Mouse (Mus musculus) lung, embryonic 15.5 days (tissue): ENCODE measurements at regions not wholly inside any gene's neighbourhood (a gene's known extent, or its start where the extent isn't known, plus 50 kb on each side); places are given as distances from the start of the nearest gene placed in this dataset.
"Not testable (repeated sequence)": the region's sequence is repeated elsewhere in the genome, so short reads cannot be mapped to it uniquely, and the experiment has no call there.

Source experiments
- ATAC-seq: fragments of 200-750 bp; cut with Nextera tagmentation; 2 replicates; pipeline ENCODE4 v1.8.0; 2017; ENCODE audit warnings: moderate number of reproducible peaks, borderline replicate concordance; ENCODE audit not compliant: low FRiP score, low TSS enrichment; ENCODE audit errors: extremely low read depth
- H3K27ac ChIP-seq: fragments of 300-500 bp; sonication (generic); 2 replicates; pipeline ENCODE4 v1.5.1; 2015; ENCODE audit warnings: moderate library complexity, mild to moderate bottlenecking, inconsistent platforms
- H3K27me3 ChIP-seq: fragments of 300-500 bp; sonication (generic); 2 replicates; pipeline ENCODE4 v1.6.1; 2015; ENCODE audit warnings: inconsistent platforms
- H3K36me3 ChIP-seq: fragments of 300-500 bp; sonication (generic); 2 replicates; pipeline ENCODE4 v1.6.1; 2015; ENCODE audit warnings: inconsistent platforms
- H3K4me1 ChIP-seq: fragments of 300-500 bp; sonication (generic); 2 replicates; pipeline ENCODE4 v1.6.1; 2015; ENCODE audit warnings: inconsistent platforms
- H3K4me2 ChIP-seq: fragments of 300-500 bp; sonication (generic); 2 replicates; pipeline ENCODE4 v1.6.1; 2015; ENCODE audit warnings: inconsistent platforms, mild to moderate bottlenecking, moderate library complexity
- H3K4me3 ChIP-seq: fragments of 300-500 bp; sonication (generic); 2 replicates; pipeline ENCODE4 v1.5.1; 2015; ENCODE audit warnings: mild to moderate bottlenecking, inconsistent platforms
- H3K9ac ChIP-seq: fragments of 300-500 bp; sonication (generic); 2 replicates; pipeline ENCODE4 v1.6.1; 2015; ENCODE audit warnings: inconsistent platforms
- H3K9me3 ChIP-seq: fragments of 300-500 bp; sonication (generic); 2 replicates; pipeline ENCODE4 v1.6.1; 2016; ENCODE audit warnings: inconsistent platforms
- WGBS: fragments of 180-500 bp; shearing (Covaris S2); methylation state at CpG from one replicate; pipeline ENCODE4 v1.1.7; 2015; 5-methylcytosine and 5-hydroxymethylcytosine counted together

DNA sequence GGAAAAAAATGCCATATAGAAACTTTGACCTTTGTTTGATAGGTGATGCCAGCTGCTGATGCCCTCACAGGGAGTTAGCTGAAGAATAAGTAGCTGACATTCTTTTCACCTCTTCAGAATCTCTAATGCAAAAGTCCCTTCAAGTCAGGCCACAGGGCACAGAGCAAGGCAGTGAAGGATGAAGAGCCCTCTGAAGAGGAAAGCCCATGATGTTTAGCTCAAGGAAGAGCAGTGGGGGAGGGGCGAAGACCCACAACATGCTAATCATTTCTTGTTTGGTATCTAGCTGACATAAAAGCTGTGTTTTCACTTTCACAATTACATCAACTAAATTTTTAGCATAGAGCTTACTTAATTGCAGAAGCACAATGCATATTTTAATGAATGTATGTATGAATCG lies 1108.4 kb downstream of the Trim52 start:
- H3K4me1 ChIP-seq, result no peaks in the 10 kb centered on the region
- no peaks in the 10 kb centered on the region for H3K9me3 ChIP-seq
- no peak overlapping the region for H3K4me3 ChIP-seq
- WGBS, result 84% methylated on average over 2 of the region's 2 CpGs
- no peak overlapping the region for H3K27ac ChIP-seq
- no peak for ATAC-seq
- no peak overlapping the region for H3K4me2 ChIP-seq
- no peak overlapping the region for H3K9ac ChIP-seq
- H3K36me3 ChIP-seq, result no peaks in the 10 kb centered on the region
- H3K27me3 ChIP-seq, result no peaks in the 10 kb centered on the region

DNA sequence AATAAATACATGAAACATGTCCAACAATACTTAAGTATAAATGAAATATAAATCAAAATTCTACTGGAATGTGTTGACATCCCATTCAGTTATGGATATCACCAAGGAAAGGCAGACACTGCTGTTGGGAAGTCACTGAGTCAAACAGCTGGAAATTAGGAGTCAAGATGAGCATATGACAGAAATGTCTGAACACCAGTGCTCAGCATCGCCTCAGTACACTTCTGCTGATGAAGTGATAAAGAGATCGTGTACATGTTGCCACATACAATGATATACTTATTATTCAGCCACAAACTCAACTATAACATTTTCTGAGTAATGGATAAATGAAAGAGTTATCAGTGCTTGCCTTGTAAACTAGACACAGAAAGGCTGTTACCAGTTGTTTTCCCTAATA lies 1158.2 kb downstream of the Trim52 start:
- WGBS, result 43% methylated on average over 2 of the region's 2 CpGs
- no peaks in the 10 kb centered on the region for H3K27me3 ChIP-seq
- ATAC-seq, result peak; percentile 49; the same call in 1 of the 2 replicates

DNA sequence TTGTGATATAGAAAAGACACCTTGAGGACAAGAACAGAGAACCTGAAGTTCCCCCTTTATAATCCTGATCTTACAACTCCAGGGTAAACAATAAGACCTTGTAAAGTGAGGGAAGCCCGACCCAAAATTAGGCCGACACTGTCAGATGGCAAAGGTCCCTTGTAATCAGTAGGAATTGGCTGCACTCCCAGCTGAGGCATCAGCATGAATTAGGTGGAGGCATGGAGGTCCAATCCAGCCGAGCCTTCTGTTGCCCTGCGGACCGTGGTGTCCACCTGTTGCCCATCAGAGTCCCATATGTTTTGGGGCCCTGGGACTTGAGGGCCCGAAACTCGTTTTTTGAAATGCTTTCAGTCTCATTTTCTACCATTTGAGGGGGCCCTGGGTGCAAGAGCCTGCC lies 1174.3 kb downstream of the Trim52 start:
- not testable (repeated sequence) for H3K9ac ChIP-seq, H3K36me3 ChIP-seq, H3K4me1 ChIP-seq, H3K27ac ChIP-seq, H3K27me3 ChIP-seq, ATAC-seq, H3K4me3 ChIP-seq, H3K9me3 ChIP-seq, H3K4me2 ChIP-seq
- 80% methylated on average over 7 of the region's 7 CpGs for WGBS

More for the DNA sequence above, 1158.2 kb downstream of the Trim52 start:
- H3K9me3 ChIP-seq, result no peaks in the 10 kb centered on the region
- H3K4me2 ChIP-seq, result no peak overlapping the region
- H3K4me3 ChIP-seq, result no peak overlapping the region
- H3K9ac ChIP-seq, result no peak overlapping the region
- H3K4me1 ChIP-seq, result no peaks in the 10 kb centered on the region
- H3K27ac ChIP-seq, result no peak overlapping the region
- H3K36me3 ChIP-seq, result no peaks in the 10 kb centered on the region

DNA sequence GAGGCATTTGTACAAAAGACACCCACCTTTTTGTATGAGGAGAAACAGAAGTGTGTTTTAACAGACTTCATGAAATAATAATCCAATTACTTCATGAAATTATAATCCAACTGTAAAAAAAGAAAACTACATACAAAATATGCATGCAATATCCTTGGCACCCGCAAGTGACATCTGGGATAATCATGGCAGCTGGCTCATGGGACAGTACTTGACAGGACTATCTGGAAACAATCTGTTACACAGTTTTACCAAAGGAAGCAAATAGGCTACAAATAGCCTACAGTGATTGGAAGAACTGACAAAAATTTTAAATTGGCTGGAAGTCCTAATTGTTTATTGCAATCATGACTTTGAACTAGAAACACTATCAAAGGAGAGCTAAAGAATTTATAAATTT lies 1223.3 kb downstream of the Trim52 start:
- no peak overlapping the region for H3K4me3 ChIP-seq
- ATAC-seq, result no peak
- H3K9ac ChIP-seq, result no peak overlapping the region
- H3K27me3 ChIP-seq, result no peaks in the 10 kb centered on the region
- H3K4me2 ChIP-seq, result no peak overlapping the region
- no peaks in the 10 kb centered on the region for H3K36me3 ChIP-seq
- no peaks in the 10 kb centered on the region for H3K4me1 ChIP-seq
- H3K9me3 ChIP-seq, result no peaks in the 10 kb centered on the region
- WGBS, result 79% methylated on average over 1 of the region's 1 CpGs
- H3K27ac ChIP-seq, result no peak overlapping the region

DNA sequence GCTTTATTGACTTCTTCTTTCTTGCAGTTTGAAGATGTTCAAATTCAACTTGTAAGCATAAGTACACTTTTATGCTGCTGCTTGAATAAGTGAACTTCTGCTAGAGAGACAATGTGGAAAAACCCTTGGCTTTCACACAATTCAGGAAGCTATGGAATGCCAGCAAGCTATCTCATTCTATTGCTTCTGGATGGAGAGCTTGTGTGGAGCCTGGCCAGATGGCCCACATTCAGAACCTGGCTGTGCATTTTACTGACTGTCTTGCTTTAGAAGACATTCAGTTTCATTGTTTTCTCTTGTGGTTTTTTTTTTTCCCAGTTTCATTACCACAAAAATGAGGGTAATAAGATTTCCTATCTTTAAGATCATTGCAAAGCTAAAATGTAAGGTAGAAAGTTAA lies 1234.2 kb downstream of the Trim52 start:
- Histone ChIP-seq H3K9me3 (no peaks in the 10 kb centered on the region), H3K36me3 (no peaks in the 10 kb centered on the region), H3K4me2 (no peak overlapping the region), H3K9ac (no peak overlapping the region), H3K27me3 (no peaks in the 10 kb centered on the region), H3K4me1 (no peaks in the 10 kb centered on the region), H3K27ac (no peak overlapping the region), H3K4me3 (no peak overlapping the region)
- ATAC-seq, result no peak

DNA sequence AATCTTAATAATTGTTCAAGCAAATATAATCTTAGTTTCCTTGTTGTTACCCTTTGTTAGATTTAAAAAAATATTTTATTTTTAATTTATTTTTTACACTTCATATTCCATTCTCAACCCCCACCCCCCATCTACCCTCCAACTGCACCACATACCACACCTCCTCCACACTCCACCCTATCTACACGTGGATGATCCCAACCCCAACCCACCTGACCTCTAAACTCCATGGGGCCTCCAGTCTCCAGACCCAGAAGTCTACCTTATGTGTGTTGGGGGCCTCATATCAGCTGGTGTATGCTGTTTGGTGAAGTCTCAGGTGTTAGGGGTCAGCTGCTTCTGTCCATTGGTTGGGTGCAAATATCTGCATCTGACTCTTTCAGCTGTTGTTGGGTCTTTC lies 1256.8 kb downstream of the Trim52 start:
- H3K27me3 ChIP-seq, result no peaks in the 10 kb centered on the region
- H3K36me3 ChIP-seq, result no peaks in the 10 kb centered on the region
- no peak overlapping the region for H3K9ac ChIP-seq
- no peak overlapping the region for H3K4me3 ChIP-seq
- WGBS, result 25% methylated on average over 1 of the region's 1 CpGs
- ATAC-seq, result no peak
- H3K4me1 ChIP-seq, result no peaks in the 10 kb centered on the region
- no peak overlapping the region for H3K4me2 ChIP-seq
- no peak overlapping the region for H3K27ac ChIP-seq
- no peaks in the 10 kb centered on the region for H3K9me3 ChIP-seq
